Mouse (Mus musculus): ENCODE results near the gene Slc37a1.

DNA sequence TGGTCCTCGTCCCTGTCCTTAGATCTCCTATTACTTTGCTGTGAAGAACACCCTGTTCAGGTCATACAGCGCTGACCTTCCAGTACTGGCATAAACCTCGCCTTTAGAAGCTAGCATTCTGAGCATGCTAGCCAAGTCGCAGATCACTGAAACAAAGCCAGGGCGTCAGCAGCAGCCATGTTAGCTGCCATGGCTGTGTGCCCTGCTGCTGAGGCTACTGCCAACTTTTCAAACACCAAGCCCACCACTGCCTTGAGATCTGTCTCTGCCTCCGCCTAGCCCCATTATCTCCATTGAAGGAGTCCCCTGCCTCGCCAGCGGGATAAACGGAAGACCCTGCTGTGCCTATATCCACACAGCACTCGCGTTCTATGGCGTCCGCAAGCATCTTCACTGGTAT is 74.0 kb downstream of the Slc37a1 start:
- TF ChIP-seq E2F4 (IDR thresholded peaks at IDR 0.05; ENCODE audit: insufficient replicate concordance, low read depth, low read length) (no peak), SIN3A (IDR thresholded peaks at IDR 0.05; ENCODE audit: low read length) (no peak), EP300 (IDR thresholded peaks at IDR 0.05; ENCODE audit: low read length) (no peak), CTCF (conservative IDR thresholded peaks at IDR 0.05 in 1 of 2, IDR thresholded peaks at IDR 0.05 in 1 of 2; ENCODE audit: low read depth in 2 of 2, low read length in 2 of 2) (no peak), MAFK (IDR thresholded peaks at IDR 0.05; ENCODE audit: insufficient replicate concordance, low read length) (no peak), USF1 (IDR thresholded peaks at IDR 0.05; ENCODE audit: low read depth, low read length) (no peak), ZNF384 (IDR thresholded peaks at IDR 0.05; ENCODE audit: low read depth, low read length) (no peak)
